Mouse (Mus musculus): ENCODE measurements around the gene Capza2.

Capza2 gene

DNA sequence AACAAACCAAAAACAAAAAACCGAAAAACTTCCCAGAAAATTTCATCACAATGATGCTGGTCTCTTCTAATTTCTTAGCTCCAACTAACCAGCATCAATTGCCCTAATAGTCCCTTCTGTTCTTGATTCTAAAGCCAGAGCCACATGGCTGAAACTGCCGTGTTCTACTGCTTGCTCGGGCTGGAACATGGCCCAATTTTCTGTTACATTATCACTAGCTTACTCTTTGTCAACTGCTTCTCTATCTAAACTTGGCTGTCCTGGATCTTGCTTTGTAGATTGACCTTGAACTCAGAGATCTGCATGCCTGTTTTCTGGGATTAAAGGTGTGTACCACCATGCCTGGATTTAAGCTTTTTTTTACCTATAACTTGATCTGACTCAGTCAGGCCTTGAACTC lies 69.9 kb downstream of the Capza2 start:
- DNase-seq (ENCODE audit: low read depth, low spot score), result no peak
